Mouse (Mus musculus): ENCODE results near the gene Tfap4. TPM values are rescaled to one million over a fixed set of nuclear protein-coding genes. Genes with fewer than 3 reads are reported as not detected.
A peak's percentile ranks its signal among the peaks of the same experiment; 100 is the strongest.

The Tfap4 gene
- polyA plus RNA-seq, 1 experiment from 2014 or later = 8.4 TPM

GRCm38 (mm10) chr16:4497762-4498607, 61.7 kb downstream of the Tfap4 start:
- peaks cover 36% of the 10 kb centered on the region for H3K36me3 ChIP-seq
- peaks cover 49% of the 10 kb centered on the region for H3K4me1 ChIP-seq (replicated peaks)
- peak overlapping the region; percentile 45 for H3K9ac ChIP-seq
- H3K4me2 ChIP-seq = no peak overlapping the region
- H3K4me3 ChIP-seq = no peak overlapping the region
- no peaks in the 10 kb centered on the region for H3K9me3 ChIP-seq (replicated peaks)
- 32% methylated on average over 8 of the region's 8 CpGs for WGBS
- ATAC-seq (ENCODE audit: insufficient number of reproducible peaks, low FRiP score) = 0 out of 2 replicates have a peak, but pooled peaks have one; percentile 39
- no peaks in the 10 kb centered on the region for H3K27me3 ChIP-seq (replicated peaks)
- peak overlapping the region; percentile 77 for H3K27ac ChIP-seq (ENCODE audit: poor library complexity, severe bottlenecking)

DNA sequence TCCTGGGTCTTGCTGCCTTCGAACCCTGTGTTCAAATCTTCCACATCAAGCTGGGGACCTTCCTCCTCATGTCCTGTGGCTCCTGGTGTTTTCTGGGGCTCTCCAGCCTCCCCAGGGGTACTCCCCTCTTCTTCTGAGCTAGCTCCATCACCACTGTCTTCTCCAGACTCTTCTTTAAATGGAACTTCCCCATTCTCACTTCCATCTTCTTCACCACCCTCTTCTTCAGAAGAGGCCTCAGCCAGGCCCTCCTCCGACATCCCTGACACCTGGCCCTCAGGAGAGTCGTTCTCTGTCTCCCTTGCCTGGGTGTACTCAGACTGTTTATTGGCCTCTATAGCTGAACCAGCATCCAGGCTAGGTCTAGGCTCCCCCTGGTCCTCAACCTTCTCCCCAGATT, 63.2 kb downstream of the Tfap4 start:
- WGBS = 85% methylated on average over 3 of the region's 3 CpGs
- no peak for ATAC-seq (ENCODE audit: insufficient number of reproducible peaks, low FRiP score)
- Histone ChIP-seq H3K9ac (no peak overlapping the region), H3K4me2 (no peak overlapping the region), H3K36me3 (peaks cover 49% of the 10 kb centered on the region), H3K27me3 (replicated peaks) (no peaks in the 10 kb centered on the region), H3K27ac (ENCODE audit: poor library complexity, severe bottlenecking) (no peak overlapping the region), H3K9me3 (replicated peaks) (no peaks in the 10 kb centered on the region), H3K4me1 (replicated peaks) (peaks cover 42% of the 10 kb centered on the region), H3K4me3 (no peak overlapping the region)

DNA sequence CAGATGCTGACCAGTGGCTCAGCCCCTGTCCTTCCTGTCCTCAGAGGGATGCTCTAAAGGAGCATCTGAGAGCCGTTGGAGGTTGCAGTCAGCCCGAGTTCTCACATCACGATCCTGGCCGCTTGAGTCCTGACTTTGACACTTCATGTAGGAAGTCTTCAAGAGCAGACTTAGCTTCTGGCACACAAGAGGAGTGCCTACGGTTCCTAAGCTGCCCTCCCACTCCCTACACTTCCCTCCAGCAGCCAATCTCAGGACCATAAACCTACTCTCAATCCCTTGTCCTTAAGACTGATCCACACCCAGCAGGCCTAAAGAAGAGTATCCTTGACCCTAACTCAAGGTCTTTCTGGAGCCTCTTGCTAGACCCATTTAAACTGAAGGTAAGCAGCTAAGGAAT, 63.8 kb downstream of the Tfap4 start:
- Histone ChIP-seq H3K4me2 (no peak overlapping the region), H3K4me3 (no peak overlapping the region), H3K27me3 (replicated peaks) (no peaks in the 10 kb centered on the region), H3K9ac (0 out of 2 replicates have a peak overlapping the region, but pooled peaks have one; percentile 33), H3K36me3 (peaks cover 54% of the 10 kb centered on the region), H3K4me1 (replicated peaks) (peaks cover 36% of the 10 kb centered on the region), H3K27ac (ENCODE audit: poor library complexity, severe bottlenecking) (0 out of 2 replicates have a peak overlapping the region, but pooled peaks have one; percentile 7), H3K9me3 (replicated peaks) (no peaks in the 10 kb centered on the region)
- no peak for ATAC-seq (ENCODE audit: insufficient number of reproducible peaks, low FRiP score)
- WGBS = 61% methylated on average over 5 of the region's 5 CpGs

Other genes starting within 250 kb of the Tfap4 start
- gene Adcy9, start 139.4 kb downstream of the Tfap4 start, polyA plus RNA-seq (2016; fragmentation: Nextera tagmentation; extraction: Ambion mirVana) = 0.88 and 1.4 TPM in 2 replicates
- gene Srl, start 18.0 kb downstream of the Tfap4 start, polyA plus RNA-seq (2016; fragmentation: Nextera tagmentation; extraction: Ambion mirVana) = 228 and 230 TPM in 2 replicates
- gene Glis2, start 34.9 kb upstream of the Tfap4 start, polyA plus RNA-seq (2016; fragmentation: Nextera tagmentation; extraction: Ambion mirVana) = 24.9 and 25.5 TPM in 2 replicates
- gene Pam16, start 65.1 kb upstream of the Tfap4 start, polyA plus RNA-seq (2016; fragmentation: Nextera tagmentation; extraction: Ambion mirVana) = 127 and 128 TPM in 2 replicates
- gene Vasn, start 80.1 kb upstream of the Tfap4 start, polyA plus RNA-seq (2016; fragmentation: Nextera tagmentation; extraction: Ambion mirVana) = 14.8 and 16.4 TPM in 2 replicates
- gene Dnaja3, start 80.1 kb upstream of the Tfap4 start, polyA plus RNA-seq (2016; fragmentation: Nextera tagmentation; extraction: Ambion mirVana) = 77.6 and 77.7 TPM in 2 replicates
- 14.8 and 15.3 TPM in 2 replicates for gene Coro7, start 119.9 kb upstream of the Tfap4 start, polyA plus RNA-seq (2016; fragmentation: Nextera tagmentation; extraction: Ambion mirVana)
- 37.2 and 37.8 TPM in 2 replicates for gene Nmral1, start 159.5 kb upstream of the Tfap4 start, polyA plus RNA-seq (2016; fragmentation: Nextera tagmentation; extraction: Ambion mirVana)
- 84.5 and 90.1 TPM in 2 replicates for gene Hmox2, start 166.5 kb upstream of the Tfap4 start, polyA plus RNA-seq (2016; fragmentation: Nextera tagmentation; extraction: Ambion mirVana)
- 122 and 132 TPM in 2 replicates for gene Cdip1, start 230.4 kb upstream of the Tfap4 start, polyA plus RNA-seq (2016; fragmentation: Nextera tagmentation; extraction: Ambion mirVana)

Data from heart, embryonic 12.5 days (tissue).